Mouse (Mus musculus) stomach, postnatal 0 days (tissue): Measurements from ENCODE around the gene Chst11. TPM values are rescaled to one million over a fixed set of nuclear protein-coding genes. Genes with fewer than 3 reads are reported as not detected.

ENCODE experiments used
- ATAC-seq: fragments of 200-750 bp; cut with Nextera tagmentation; 2 replicates; pipeline ENCODE4 v1.8.0; 2017; ENCODE audit not compliant: low FRiP score, low TSS enrichment
- DNase-seq: peaks from one replicate; pipeline ENCODE4 v3.0.0-alpha.2; 2016; ENCODE audit warnings: low spot score
- H3K27ac ChIP-seq: fragments of 300-500 bp; sonication (generic); replicated peaks from 2 replicates; pipeline ENCODE4 v1.5.1; 2014; ENCODE audit warnings: mild to moderate bottlenecking, control low read depth
- H3K27me3 ChIP-seq: fragments of 300-500 bp; sonication (generic); 2 replicates; pipeline ENCODE4 v1.6.1; 2014; ENCODE audit warnings: low read length; ENCODE audit not compliant: control insufficient read depth, insufficient read depth
- H3K36me3 ChIP-seq: fragments of 300-500 bp; sonication (generic); 2 replicates; pipeline ENCODE4 v1.6.1; 2014; ENCODE audit warnings: low read length, mixed read lengths; ENCODE audit not compliant: control insufficient read depth, insufficient read depth
- H3K4me1 ChIP-seq: fragments of 300-500 bp; sonication (generic); replicated peaks from 2 replicates; pipeline ENCODE4 v1.6.1; 2014; ENCODE audit warnings: antibody characterized with exemption; ENCODE audit not compliant: control insufficient read depth, insufficient read depth
- H3K4me2 ChIP-seq: fragments of 300-500 bp; sonication (generic); replicated peaks from 2 replicates; pipeline ENCODE4 v1.6.1; 2014; ENCODE audit warnings: low read depth, mild to moderate bottlenecking, control low read depth, moderate library complexity
- H3K4me3 ChIP-seq: fragments of 300-500 bp; sonication (generic); 2 replicates; pipeline ENCODE4 v1.5.1; 2014; ENCODE audit warnings: low read depth, low read length, control low read depth
- H3K9ac ChIP-seq: fragments of 300-500 bp; sonication (generic); 2 replicates; pipeline ENCODE4 v1.6.1; 2014; ENCODE audit warnings: mild to moderate bottlenecking, low read length, control low read depth, mixed read lengths
- H3K9me3 ChIP-seq: fragments of 300-500 bp; sonication (generic); 2 replicates; pipeline ENCODE4 v1.6.1; 2016; ENCODE audit warnings: low read length; ENCODE audit not compliant: control insufficient read depth
- CTCF ChIP-seq: IDR thresholded peaks from 2 replicates; pipeline ENCODE4 v1.5.1; 2016; ENCODE audit warnings: antibody characterized with exemption, low read depth, mild to moderate bottlenecking, moderate library complexity
- EP300 ChIP-seq: optimal IDR thresholded peaks from 2 replicates; pipeline ENCODE3; 2016; ENCODE audit warnings: antibody characterized with exemption
- WGBS: fragments of 180-500 bp; shearing (Covaris S2); extraction: QIAGEN DNeasy Blood & Tissue Kit; methylation state at CpG from one replicate; pipeline ENCODE4 v1.1.7; 2014; 5-methylcytosine and 5-hydroxymethylcytosine counted together
- polyA plus RNA-seq: library from polyadenylated mRNA; unstranded; fragments of >200 nt; fragmentation: Nextera tagmentation; extraction: Ambion mirVana; gene quantifications from 2 replicates; pipeline ENCODE4 v1.2.1, GENCODE M21; 2015

Chst11 gene
- polyA plus RNA-seq, 1 experiment from 2014 or later: 0.45 TPM

- H3K4me3 ChIP-seq: no peak overlapping the region
- H3K27ac ChIP-seq: no peak overlapping the region
- 93% methylated on average over 7 of the region's 7 CpGs for WGBS
- no peak for DNase-seq
- no peak for ATAC-seq
- H3K9me3 ChIP-seq: 0 out of 2 replicates have a peak, but pooled peaks cover 3% of the 10 kb centered on the region
- H3K4me2 ChIP-seq: no peak overlapping the region
- no peaks in the 10 kb centered on the region for H3K27me3 ChIP-seq
- TF ChIP-seq EP300: no peak
- no peak for TF ChIP-seq CTCF
- no peaks in the 10 kb centered on the region for H3K36me3 ChIP-seq
- H3K4me1 ChIP-seq: no peaks in the 10 kb centered on the region
- no peak overlapping the region for H3K9ac ChIP-seq
Measured at GRCm38 (mm10) chr10:82994284-82994683, 9.0 kb downstream of the Chst11 start.

GRCm38 (mm10) chr10:82997460-82997859 lies 12.2 kb downstream of the Chst11 start:
- H3K36me3 ChIP-seq: no peaks in the 10 kb centered on the region
- H3K4me1 ChIP-seq: no peaks in the 10 kb centered on the region
- H3K9me3 ChIP-seq: 0 out of 2 replicates have a peak, but pooled peaks cover 3% of the 10 kb centered on the region
- no peak overlapping the region for H3K4me3 ChIP-seq
- no peak overlapping the region for H3K9ac ChIP-seq
- H3K27me3 ChIP-seq: no peaks in the 10 kb centered on the region
- 90% methylated on average over 6 of the region's 6 CpGs for WGBS
- no peak overlapping the region for H3K4me2 ChIP-seq
- no peak for TF ChIP-seq EP300
- DNase-seq: no peak
- no peak overlapping the region for H3K27ac ChIP-seq
- no peak for ATAC-seq

- DNase-seq (no peak), ATAC-seq (no peak)
Measured at GRCm38 (mm10) chr10:83000169-83000568, 14.9 kb downstream of the Chst11 start.

GRCm38 (mm10) chr10:83000721-83001120 lies 15.4 kb downstream of the Chst11 start:
- H3K9me3 ChIP-seq: 0 out of 2 replicates have a peak, but pooled peaks cover 3% of the 10 kb centered on the region
- ATAC-seq: no peak
- no peak for TF ChIP-seq EP300
- no peak for TF ChIP-seq CTCF
- no peaks in the 10 kb centered on the region for H3K4me1 ChIP-seq
- H3K27ac ChIP-seq: no peak overlapping the region
- H3K36me3 ChIP-seq: no peaks in the 10 kb centered on the region
- 97% methylated on average over 2 of the region's 2 CpGs for WGBS
- H3K4me3 ChIP-seq: no peak overlapping the region
- no peak for DNase-seq
- no peaks in the 10 kb centered on the region for H3K27me3 ChIP-seq
- no peak overlapping the region for H3K9ac ChIP-seq
- H3K4me2 ChIP-seq: no peak overlapping the region

More at GRCm38 (mm10) chr10:83000169-83000568, 14.9 kb downstream of the Chst11 start:
- H3K4me1 ChIP-seq: no peaks in the 10 kb centered on the region
- 0 out of 2 replicates have a peak, but pooled peaks cover 3% of the 10 kb centered on the region for H3K9me3 ChIP-seq
- H3K9ac ChIP-seq: no peak overlapping the region
- no peaks in the 10 kb centered on the region for H3K27me3 ChIP-seq
- H3K4me3 ChIP-seq: no peak overlapping the region
- no peaks in the 10 kb centered on the region for H3K36me3 ChIP-seq
- no peak for TF ChIP-seq EP300
- no peak for TF ChIP-seq CTCF
- no peak overlapping the region for H3K27ac ChIP-seq
- H3K4me2 ChIP-seq: no peak overlapping the region
- 68% methylated on average over 5 of the region's 5 CpGs for WGBS

- no peak overlapping the region for H3K4me3 ChIP-seq
- no peak for TF ChIP-seq EP300
- no peak for TF ChIP-seq CTCF
- no peak overlapping the region for H3K9ac ChIP-seq
- no peaks in the 10 kb centered on the region for H3K36me3 ChIP-seq
- WGBS: 92% methylated on average over 7 of the region's 7 CpGs
- no peaks in the 10 kb centered on the region for H3K4me1 ChIP-seq
- DNase-seq (no peak), ATAC-seq (no peak)
- no peaks in the 10 kb centered on the region for H3K27me3 ChIP-seq
- H3K4me2 ChIP-seq: no peak overlapping the region
- no peaks in the 10 kb centered on the region for H3K9me3 ChIP-seq
- no peak overlapping the region for H3K27ac ChIP-seq
Measured at GRCm38 (mm10) chr10:83003899-83004298, 18.6 kb downstream of the Chst11 start.

GRCm38 (mm10) chr10:83004389-83004788 lies 19.1 kb downstream of the Chst11 start:
- Histone ChIP-seq H3K9ac (no peak overlapping the region), H3K4me1 (no peaks in the 10 kb centered on the region), H3K4me2 (no peak overlapping the region), H3K27me3 (no peaks in the 10 kb centered on the region), H3K27ac (no peak overlapping the region), H3K36me3 (no peaks in the 10 kb centered on the region), H3K9me3 (no peaks in the 10 kb centered on the region), H3K4me3 (no peak overlapping the region)
- ATAC-seq (no peak), DNase-seq (no peak)
- no peak for TF ChIP-seq EP300
- TF ChIP-seq CTCF: no peak
- 53% methylated on average over 9 of the region's 9 CpGs for WGBS
